Mouse (Mus musculus): Measurements from ENCODE around the gene Treh. TPM values are rescaled to one million over a fixed set of nuclear protein-coding genes. Genes with fewer than 3 reads are reported as not detected.
"Not testable (repeated sequence)": the region's sequence is repeated elsewhere in the genome, so short reads cannot be mapped to it uniquely, and the experiment has no call there.

The Treh gene
- polyA plus RNA-seq (2016; fragmentation: Nextera tagmentation; extraction: Ambion mirVana) = not detected in 2 replicates

GRCm38 (mm10) chr9:44673005-44673404 is at the start of gene Treh:
Treh (plus strand) TSS chr9:44673233.
- Histone ChIP-seq H3K27me3 (replicated peaks; ENCODE audit: low read depth, poor library complexity, severe bottlenecking) (no peaks in the 10 kb centered on the region), H3K4me1 (no peaks in the 10 kb centered on the region), H3K4me3 (no peak within 1 kb of the TSS), H3K36me3 (replicated peaks) (no peaks in the 10 kb centered on the region), H3K27ac (replicated peaks) (no peak within 1 kb of the TSS), H3K9me3 (no peaks in the 10 kb centered on the region)
- DNase-seq (ENCODE audit: low spot score) = no peak
- 84% methylated on average over 3 of the region's 3 CpGs for WGBS

- no peak for DNase-seq (ENCODE audit: low spot score)
- no peaks in the 10 kb centered on the region for H3K9me3 ChIP-seq
- H3K4me3 ChIP-seq = no peak overlapping the region
- WGBS = 79% methylated on average over 5 of the region's 5 CpGs
- H3K36me3 ChIP-seq (replicated peaks) = peaks cover 100% of the 10 kb centered on the region
- H3K4me1 ChIP-seq = no peaks in the 10 kb centered on the region
- H3K27ac ChIP-seq (replicated peaks) = no peak overlapping the region
- no peaks in the 10 kb centered on the region for H3K27me3 ChIP-seq (replicated peaks; ENCODE audit: low read depth, poor library complexity, severe bottlenecking)
Observed at GRCm38 (mm10) chr9:44624390-44624789, 48.6 kb upstream of the Treh start.

GRCm38 (mm10) chr9:44626268-44626667 is 46.8 kb upstream of the Treh start:
- no peaks in the 10 kb centered on the region for H3K27me3 ChIP-seq (replicated peaks; ENCODE audit: low read depth, poor library complexity, severe bottlenecking)
- DNase-seq (ENCODE audit: low spot score) = no peak
- no peak overlapping the region for H3K4me3 ChIP-seq
- H3K27ac ChIP-seq (replicated peaks) = no peak overlapping the region
- H3K9me3 ChIP-seq = no peaks in the 10 kb centered on the region
- H3K36me3 ChIP-seq (replicated peaks) = peaks cover 100% of the 10 kb centered on the region
- H3K4me1 ChIP-seq = no peaks in the 10 kb centered on the region
- WGBS = 89% methylated on average over 5 of the region's 5 CpGs

GRCm38 (mm10) chr9:44637551-44638169 is 35.4 kb upstream of the Treh start:
- Histone ChIP-seq H3K36me3 (replicated peaks) (peaks cover 90% of the 10 kb centered on the region), H3K27ac (replicated peaks) (no peak overlapping the region), H3K27me3 (replicated peaks; ENCODE audit: low read depth, poor library complexity, severe bottlenecking) (no peaks in the 10 kb centered on the region), H3K4me3 (no peak overlapping the region), H3K4me1 (no peaks in the 10 kb centered on the region), H3K9me3 (peaks cover 4% of the 10 kb centered on the region; the same call in 1 of the 2 replicates)
- WGBS = 91% methylated on average over 15 of the region's 15 CpGs
- DNase-seq (ENCODE audit: low spot score) = no peak

- not testable (repeated sequence) for H3K4me1 ChIP-seq; H3K27ac ChIP-seq (replicated peaks); H3K4me3 ChIP-seq; H3K9me3 ChIP-seq; DNase-seq (ENCODE audit: low spot score); H3K27me3 ChIP-seq (replicated peaks; ENCODE audit: low read depth, poor library complexity, severe bottlenecking)
- 94% methylated on average over 9 of the region's 9 CpGs for WGBS
- H3K36me3 ChIP-seq (replicated peaks) = peaks cover 79% of the 10 kb centered on the region
Observed at GRCm38 (mm10) chr9:44638726-44639125, 34.3 kb upstream of the Treh start.

- not testable (repeated sequence) for DNase-seq (ENCODE audit: low spot score); H3K27ac ChIP-seq (replicated peaks); H3K4me1 ChIP-seq; H3K4me3 ChIP-seq; H3K27me3 ChIP-seq (replicated peaks; ENCODE audit: low read depth, poor library complexity, severe bottlenecking); H3K9me3 ChIP-seq
- WGBS = 90% methylated on average over 1 of the region's 1 CpGs
- H3K36me3 ChIP-seq (replicated peaks) = peaks cover 66% of the 10 kb centered on the region
Observed at GRCm38 (mm10) chr9:44640028-44640427, 33.0 kb upstream of the Treh start.

- 84% methylated on average over 3 of the region's 3 CpGs for WGBS
- peaks cover 4% of the 10 kb centered on the region; the same call in 1 of the 2 replicates for H3K9me3 ChIP-seq
- no peaks in the 10 kb centered on the region for H3K4me1 ChIP-seq
- DNase-seq (ENCODE audit: low spot score) = no peak
- H3K4me3 ChIP-seq = no peak overlapping the region
- H3K27ac ChIP-seq (replicated peaks) = no peak overlapping the region
- peaks cover 58% of the 10 kb centered on the region for H3K36me3 ChIP-seq (replicated peaks)
- no peaks in the 10 kb centered on the region for H3K27me3 ChIP-seq (replicated peaks; ENCODE audit: low read depth, poor library complexity, severe bottlenecking)
Observed at GRCm38 (mm10) chr9:44640646-44641357, 32.2 kb upstream of the Treh start.

- DNase-seq (ENCODE audit: low spot score) = no peak
- Histone ChIP-seq H3K4me1 (no peaks in the 10 kb centered on the region), H3K36me3 (replicated peaks) (peaks cover 50% of the 10 kb centered on the region), H3K9me3 (peaks cover 4% of the 10 kb centered on the region; the same call in 1 of the 2 replicates), H3K4me3 (no peak overlapping the region), H3K27me3 (replicated peaks; ENCODE audit: low read depth, poor library complexity, severe bottlenecking) (no peaks in the 10 kb centered on the region), H3K27ac (replicated peaks) (no peak overlapping the region)
- 94% methylated on average over 2 of the region's 2 CpGs for WGBS
Observed at GRCm38 (mm10) chr9:44641616-44642015, 31.4 kb upstream of the Treh start.

GRCm38 (mm10) chr9:44643103-44643502 is 29.9 kb upstream of the Treh start:
- 96% methylated on average over 7 of the region's 7 CpGs for WGBS
- Histone ChIP-seq H3K36me3 (replicated peaks) (peaks cover 36% of the 10 kb centered on the region), H3K27me3 (replicated peaks; ENCODE audit: low read depth, poor library complexity, severe bottlenecking) (no peaks in the 10 kb centered on the region), H3K4me1 (no peaks in the 10 kb centered on the region), H3K4me3 (no peak overlapping the region), H3K9me3 (peaks cover 4% of the 10 kb centered on the region; the same call in 1 of the 2 replicates), H3K27ac (replicated peaks) (no peak overlapping the region)
- no peak for DNase-seq (ENCODE audit: low spot score)

GRCm38 (mm10) chr9:44644186-44644585 is 28.8 kb upstream of the Treh start:
- Histone ChIP-seq H3K27me3 (replicated peaks; ENCODE audit: low read depth, poor library complexity, severe bottlenecking) (no peaks in the 10 kb centered on the region), H3K9me3 (peaks cover 4% of the 10 kb centered on the region; the same call in 1 of the 2 replicates), H3K4me1 (no peaks in the 10 kb centered on the region), H3K4me3 (no peak overlapping the region), H3K36me3 (replicated peaks) (peaks cover 26% of the 10 kb centered on the region), H3K27ac (replicated peaks) (no peak overlapping the region)
- 91% methylated on average over 2 of the region's 2 CpGs for WGBS
- DNase-seq (ENCODE audit: low spot score) = no peak

- DNase-seq (ENCODE audit: low spot score) = no peak
- WGBS = 86% methylated on average over 5 of the region's 5 CpGs
- Histone ChIP-seq H3K27me3 (replicated peaks; ENCODE audit: low read depth, poor library complexity, severe bottlenecking) (no peaks in the 10 kb centered on the region), H3K4me1 (no peaks in the 10 kb centered on the region), H3K27ac (replicated peaks) (no peak overlapping the region), H3K4me3 (no peak overlapping the region), H3K36me3 (replicated peaks) (peaks cover 13% of the 10 kb centered on the region), H3K9me3 (peaks cover 4% of the 10 kb centered on the region; the same call in 1 of the 2 replicates)
Observed at GRCm38 (mm10) chr9:44645481-44645880, 27.6 kb upstream of the Treh start.

GRCm38 (mm10) chr9:44645924-44646323 is 27.1 kb upstream of the Treh start:
- Histone ChIP-seq H3K9me3 (peaks cover 4% of the 10 kb centered on the region; the same call in 1 of the 2 replicates), H3K36me3 (replicated peaks) (peaks cover 8% of the 10 kb centered on the region; the same call in 1 of the 2 replicates), H3K4me1 (no peaks in the 10 kb centered on the region), H3K4me3 (no peak overlapping the region), H3K27ac (replicated peaks) (no peak overlapping the region), H3K27me3 (replicated peaks; ENCODE audit: low read depth, poor library complexity, severe bottlenecking) (no peaks in the 10 kb centered on the region)
- DNase-seq (ENCODE audit: low spot score) = no peak
- 68% methylated on average over 15 of the region's 15 CpGs for WGBS

GRCm38 (mm10) chr9:44646366-44646765 is 26.7 kb upstream of the Treh start:
- H3K27me3 ChIP-seq (replicated peaks; ENCODE audit: low read depth, poor library complexity, severe bottlenecking) = no peaks in the 10 kb centered on the region
- 0 out of 2 replicates have a peak, but pooled peaks cover 6% of the 10 kb centered on the region for H3K36me3 ChIP-seq (replicated peaks)
- WGBS = 89% methylated on average over 6 of the region's 6 CpGs
- H3K27ac ChIP-seq (replicated peaks) = no peak overlapping the region
- H3K4me3 ChIP-seq = no peak overlapping the region
- H3K9me3 ChIP-seq = peaks cover 4% of the 10 kb centered on the region; the same call in 1 of the 2 replicates
- no peak for DNase-seq (ENCODE audit: low spot score)
- H3K4me1 ChIP-seq = no peaks in the 10 kb centered on the region
